In genomic region chr17:34564796-34565195, GRCm38 (mm10) we compare ENCODE assay signal across 8 mouse cellular contexts. TPM values are rescaled to one million over a fixed set of nuclear protein-coding genes. Genes with fewer than 3 reads are reported as not detected.
A peak's percentile ranks its signal among the peaks of the same experiment; 100 is the strongest.
DNase-seq lines count a peak whose midpoint lies in the region; ATAC-seq and TF ChIP-seq lines count a peak whose summit lies in the region.

No protein-coding gene starts in this region.

- H3K4me3 ChIP-seq in liver, adult 2 months (ENCODE audit: insufficient read depth, low read depth, low read length) = peak overlapping the region; percentile 55
- peak overlapping the region; percentile 29 for H3K4me3 ChIP-seq in limb, embryonic 10.5 days
- no peak overlapping the region for H3K4me3 ChIP-seq in neural tube, embryonic 15.5 days (replicated peaks)

- H3K27me3 ChIP-seq in liver, adult 2 months (ENCODE audit: control insufficient read depth, insufficient read depth, low read length) = no peaks in the 10 kb centered on the region
- no peaks in the 10 kb centered on the region for H3K27me3 ChIP-seq in limb, embryonic 10.5 days (ENCODE audit: low read depth, poor library complexity, severe bottlenecking)
- H3K27me3 ChIP-seq in neural tube, embryonic 15.5 days (replicated peaks) = no peaks in the 10 kb centered on the region

- no peak for TF ChIP-seq POLR2A in liver, adult 2 months (IDR thresholded peaks at IDR 0.05; ENCODE audit: extremely low read depth, insufficient read depth, low read length)

- H3K9ac ChIP-seq in liver, adult 2 months (ENCODE audit: low read depth, low read length) = peak overlapping the region; percentile 25; the same call in 1 of the 2 replicates
- H3K9ac ChIP-seq in neural tube, embryonic 15.5 days (replicated peaks) = no peak overlapping the region

- H3K27ac ChIP-seq in liver, adult 2 months (replicated peaks; ENCODE audit: insufficient read depth, low read depth, low read length) = peak overlapping the region; percentile 57
- peak overlapping the region; percentile 73 for H3K27ac ChIP-seq in limb, embryonic 10.5 days
- peak overlapping the region; percentile 39; the same call in 1 of the 2 replicates for H3K27ac ChIP-seq in neural tube, embryonic 15.5 days (replicated peaks)

- peak overlapping the region; percentile 23 for H3K4me2 ChIP-seq in neural tube, embryonic 15.5 days

- H3K4me1 ChIP-seq in liver, adult 2 months (ENCODE audit: control insufficient read depth, insufficient read depth, low read length) = no peaks in the 10 kb centered on the region
- peaks cover 20% of the 10 kb centered on the region for H3K4me1 ChIP-seq in limb, embryonic 10.5 days
- 0 out of 2 replicates have a peak, but pooled peaks cover 5% of the 10 kb centered on the region for H3K4me1 ChIP-seq in neural tube, embryonic 15.5 days

- no peak for ATAC-seq in neural tube, embryonic 15.5 days (ENCODE audit: low FRiP score)
- ATAC-seq in granulocyte monocyte progenitor cell, adult 5-6 weeks (replicated peaks; ENCODE audit: poor library complexity, severe bottlenecking) = no peak

- H3K79me2 ChIP-seq in liver, adult 2 months (ENCODE audit: control insufficient read depth, insufficient read depth, low read length) = no peaks in the 10 kb centered on the region

- DNase-seq in liver, adult 2 months (ENCODE audit: extremely low read depth, low read depth, low spot score) = peak; percentile 12
- no peak for DNase-seq in liver
- peak; percentile 54 to 56 for DNase-seq in heart, postnatal 36 days
- DNase-seq in limb, embryonic 10.5 days (ENCODE audit: low spot score) = no peak
- no peak for DNase-seq in spleen, postnatal 36 days (ENCODE audit: low spot score in 2 of 2)
- no peak for DNase-seq in spleen, postnatal 14 days (ENCODE audit: low spot score in 2 of 2)

- no peaks in the 10 kb centered on the region for H3K36me3 ChIP-seq in liver, adult 2 months (ENCODE audit: control insufficient read depth, insufficient read depth, low read length)
- no peaks in the 10 kb centered on the region for H3K36me3 ChIP-seq in limb, embryonic 10.5 days
- no peaks in the 10 kb centered on the region for H3K36me3 ChIP-seq in neural tube, embryonic 15.5 days

- no peak for TF ChIP-seq CTCF in liver, adult 2 months (IDR thresholded peaks at IDR 0.05; ENCODE audit: low read depth, low read length)

- 55% methylated on average over 3 of the region's 3 CpGs for WGBS in liver, adult 2 months
- 45% methylated on average over 3 of the region's 3 CpGs for WGBS in limb, embryonic 10.5 days
- 59% methylated on average over 3 of the region's 3 CpGs for WGBS in neural tube, embryonic 15.5 days

- no peaks in the 10 kb centered on the region for H3K9me3 ChIP-seq in limb, embryonic 10.5 days (replicated peaks)
- H3K9me3 ChIP-seq in neural tube, embryonic 15.5 days (replicated peaks) = no peaks in the 10 kb centered on the region

- intact Hi-C loops in heart, postnatal 36 days (cut with DNase I) = loop anchor here (2.0 kb wide), 1 partner anchor 22 kb away; no protein-coding TSS in a partner anchor

RNA-seq across cellular contexts. Expression of gene Notch4, which starts 0.7 kb away (rescaled TPM):
- 0.83 and 2.6 TPM in 2 replicates for total RNA-seq in liver, adult 2 months (2014; rRNA removed)
- 1.8 and 3.4 TPM in 2 replicates for polyA plus RNA-seq in liver, adult 2 months (2012; rRNA removed)
- 10 to 100 TPM; 33.0 to 48.6 TPM for total RNA-seq in heart, postnatal 36 days (2021)
- 6.4 and 8.2 TPM in 2 replicates for polyA plus RNA-seq in limb, embryonic 10.5 days (2016; fragmentation: Nextera tagmentation; extraction: Ambion mirVana)
- polyA plus RNA-seq in neural tube, embryonic 15.5 days (2015; fragmentation: Nextera tagmentation; extraction: Ambion mirVana) = 8.0 and 8.5 TPM in 2 replicates
- total RNA-seq in granulocyte monocyte progenitor cell, adult 5-6 weeks (2014; fragmentation: Nextera tagmentation) = 0.17 and 0.43 TPM in 2 replicates
- 0.31 and 0.52 TPM in 2 replicates for total RNA-seq in granulocyte monocyte progenitor cell, adult 5-6 weeks (2017)

RNA-seq across cellular contexts. Expression of gene Gpsm3, which starts 24.8 kb away (rescaled TPM):
- total RNA-seq in liver, adult 2 months (2014; rRNA removed) = 0.65 and 0.94 TPM in 2 replicates
- polyA plus RNA-seq in liver, adult 2 months (2012; rRNA removed) = 2.5 and 3.4 TPM in 2 replicates
- total RNA-seq in heart, postnatal 36 days (2021) = 1 to 10 TPM; 4.7 to 4.8 TPM
- 4.8 and 10.5 TPM in 2 replicates for polyA plus RNA-seq in limb, embryonic 10.5 days (2016; fragmentation: Nextera tagmentation; extraction: Ambion mirVana)
- 3.8 and 14.5 TPM in 2 replicates for polyA plus RNA-seq in neural tube, embryonic 15.5 days (2015; fragmentation: Nextera tagmentation; extraction: Ambion mirVana)
- total RNA-seq in granulocyte monocyte progenitor cell, adult 5-6 weeks (2014; fragmentation: Nextera tagmentation) = 64.1 and 75.3 TPM in 2 replicates
- 11.5 and 23.4 TPM in 2 replicates for total RNA-seq in granulocyte monocyte progenitor cell, adult 5-6 weeks (2017)

RNA-seq across cellular contexts. Expression of gene Pbx2, which starts 26.3 kb away (rescaled TPM):
- total RNA-seq in liver, adult 2 months (2014; rRNA removed) = 10.9 and 17.1 TPM in 2 replicates
- polyA plus RNA-seq in liver, adult 2 months (2012; rRNA removed) = 19.5 and 21.1 TPM in 2 replicates
- total RNA-seq in heart, postnatal 36 days (2021) = 10 to 100 TPM; 18.0 to 19.6 TPM
- polyA plus RNA-seq in limb, embryonic 10.5 days (2016; fragmentation: Nextera tagmentation; extraction: Ambion mirVana) = 19.9 and 22.5 TPM in 2 replicates
- 8.2 and 10.3 TPM in 2 replicates for polyA plus RNA-seq in neural tube, embryonic 15.5 days (2015; fragmentation: Nextera tagmentation; extraction: Ambion mirVana)
- total RNA-seq in granulocyte monocyte progenitor cell, adult 5-6 weeks (2014; fragmentation: Nextera tagmentation) = 21.1 and 29.7 TPM in 2 replicates
- total RNA-seq in granulocyte monocyte progenitor cell, adult 5-6 weeks (2017) = 25.1 and 34.4 TPM in 2 replicates

RNA-seq across cellular contexts. Expression of gene Ager, which starts 32.9 kb away (rescaled TPM):
- 0.07 and 0.09 TPM in 2 replicates for total RNA-seq in liver, adult 2 months (2014; rRNA removed)
- 0.21 and 0.29 TPM in 2 replicates for polyA plus RNA-seq in liver, adult 2 months (2012; rRNA removed)
- total RNA-seq in heart, postnatal 36 days (2021) = under 1 TPM; 0.24 to 0.47 TPM
- 2.6 and 3.6 TPM in 2 replicates for polyA plus RNA-seq in limb, embryonic 10.5 days (2016; fragmentation: Nextera tagmentation; extraction: Ambion mirVana)
- polyA plus RNA-seq in neural tube, embryonic 15.5 days (2015; fragmentation: Nextera tagmentation; extraction: Ambion mirVana) = 1.0 and 1.4 TPM in 2 replicates
- 1.3 and 1.9 TPM in 2 replicates for total RNA-seq in granulocyte monocyte progenitor cell, adult 5-6 weeks (2014; fragmentation: Nextera tagmentation)
- total RNA-seq in granulocyte monocyte progenitor cell, adult 5-6 weeks (2017) = 1.3 and 2.0 TPM in 2 replicates

RNA-seq across cellular contexts. Expression of gene Rnf5, which starts 38.7 kb away (rescaled TPM):
- total RNA-seq in liver, adult 2 months (2014; rRNA removed) = 23.0 and 31.5 TPM in 2 replicates
- polyA plus RNA-seq in liver, adult 2 months (2012; rRNA removed) = 155 and 182 TPM in 2 replicates
- 10 to 100 TPM; 35.7 to 37.1 TPM for total RNA-seq in heart, postnatal 36 days (2021)
- 149 and 162 TPM in 2 replicates for polyA plus RNA-seq in limb, embryonic 10.5 days (2016; fragmentation: Nextera tagmentation; extraction: Ambion mirVana)
- 256 and 280 TPM in 2 replicates for polyA plus RNA-seq in neural tube, embryonic 15.5 days (2015; fragmentation: Nextera tagmentation; extraction: Ambion mirVana)
- total RNA-seq in granulocyte monocyte progenitor cell, adult 5-6 weeks (2014; fragmentation: Nextera tagmentation) = 52.2 and 64.9 TPM in 2 replicates
- 13.8 and 15.2 TPM in 2 replicates for total RNA-seq in granulocyte monocyte progenitor cell, adult 5-6 weeks (2017)

Comparison
In these comparisons a context has a peak if more than half of its experiments do, and no peak if none do; other contexts are left out.
1. DNase-seq: peak in liver, adult 2 months (single experiment) and heart, postnatal 36 days (2 of 2); none in liver (single experiment), limb, embryonic 10.5 days (single experiment), spleen, postnatal 36 days (0 of 2) and spleen, postnatal 14 days (0 of 2).
2. Peak in every context shown above with its lines, with median percentiles within 50 percentile points of each other: H3K27ac ChIP-seq.